Mouse (Mus musculus): ENCODE results near the gene Taf3.

DNA sequence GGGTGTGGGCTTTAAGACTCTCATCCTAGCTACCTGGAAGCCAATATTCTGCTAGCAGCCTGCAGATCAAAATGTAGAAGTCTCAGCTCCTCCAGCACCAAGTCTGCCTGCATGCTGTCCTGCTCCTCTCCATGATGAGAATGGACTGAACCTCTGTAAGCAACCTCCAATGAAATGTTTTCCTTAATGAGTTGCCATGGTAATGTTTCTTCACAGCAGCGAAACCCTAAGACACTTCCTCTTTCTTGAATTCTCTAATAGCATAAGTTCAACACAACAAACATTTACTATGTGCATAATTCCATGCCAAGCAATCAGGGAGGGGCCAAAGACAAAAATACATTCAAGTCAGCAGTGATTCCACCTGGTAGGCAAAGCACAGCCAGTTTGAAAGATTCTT is 82.8 kb downstream of the Taf3 start:
- TF ChIP-seq TAL1 (IDR thresholded peaks at IDR 0.05; ENCODE audit: low read length) (no peak), KAT2A (conservative IDR thresholded peaks at IDR 0.05; ENCODE audit: low read depth, low read length) (no peak), SMC3 (IDR thresholded peaks at IDR 0.05; ENCODE audit: low read depth, low read length) (no peak), ZMIZ1 (IDR thresholded peaks at IDR 0.05; ENCODE audit: low read depth, low read length) (no peak), POLR2A (IDR thresholded peaks at IDR 0.05; ENCODE audit: control insufficient read depth in 1 of 2, insufficient read depth in 1 of 2, low read depth in 1 of 2, low read length in 2 of 2, poor library complexity in 1 of 2) (no peak)

Data from MEL (cell line).